Mouse (Mus musculus): ENCODE data around the gene Ugt2b1.

DNA sequence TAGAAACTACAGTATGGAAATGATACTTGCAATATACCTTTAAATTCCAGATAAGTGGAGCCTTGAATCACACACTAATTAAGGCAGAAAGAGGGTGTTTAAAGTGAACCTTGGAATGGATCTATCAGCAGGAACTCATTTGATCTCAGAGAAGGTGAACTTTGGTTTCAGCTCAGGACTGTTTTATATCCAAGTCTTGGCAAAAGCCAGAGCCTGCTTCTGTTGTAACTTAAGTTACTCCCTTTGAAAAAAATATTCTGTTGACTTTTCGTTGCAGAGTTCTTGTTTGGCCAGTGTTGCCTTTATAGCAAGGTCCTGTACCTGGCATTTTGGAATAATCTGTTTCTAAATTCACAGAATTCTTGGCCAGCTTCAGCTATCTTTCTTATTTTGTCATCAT lies 15.6 kb downstream of the Ugt2b1 start:
- no peak for TF ChIP-seq CTCF (IDR thresholded peaks at IDR 0.05; ENCODE audit: extremely low read depth, insufficient read depth, insufficient read length, insufficient replicate concordance)
- TF ChIP-seq POLR2A (IDR thresholded peaks at IDR 0.05; ENCODE audit: low read depth, low read length), result no peak

All from spleen, adult 2 months (tissue).